Mouse (Mus musculus): Measurements from ENCODE around the gene Sf1. TPM values are rescaled to one million over a fixed set of nuclear protein-coding genes. Genes with fewer than 3 reads are reported as not detected.

Gene Sf1
- polyA plus RNA-seq, 1 experiment from 2014 or later: 91.7 TPM

GRCm38 (mm10) chr19:6331178-6331577, 32.3 kb upstream of the Sf1 start:
- no peak overlapping the region for H3K9ac ChIP-seq (replicated peaks; ENCODE audit: low read depth, low read length)
- no peak overlapping the region for H3K4me2 ChIP-seq (ENCODE audit: low read depth, low read length)
- ATAC-seq (ENCODE audit: low read depth): no peak
- peaks cover 6% of the 10 kb centered on the region for H3K4me1 ChIP-seq (ENCODE audit: control insufficient read depth, insufficient read depth, low read length)
- WGBS: 75% methylated on average over 5 of the region's 5 CpGs
- H3K27ac ChIP-seq (ENCODE audit: low read depth, low read length): no peak overlapping the region
- H3K36me3 ChIP-seq (ENCODE audit: control insufficient read depth, insufficient read depth, low read length): no peaks in the 10 kb centered on the region
- no peak overlapping the region for H3K4me3 ChIP-seq (ENCODE audit: low read depth, low read length)
- H3K9me3 ChIP-seq (ENCODE audit: control insufficient read depth, low read length): no peaks in the 10 kb centered on the region
- H3K27me3 ChIP-seq (ENCODE audit: control insufficient read depth, insufficient read depth, low read length): no peaks in the 10 kb centered on the region

GRCm38 (mm10) chr19:6331719-6332516, 31.6 kb upstream of the Sf1 start:
- H3K4me2 ChIP-seq (ENCODE audit: low read depth, low read length): no peak overlapping the region
- H3K9ac ChIP-seq (replicated peaks; ENCODE audit: low read depth, low read length): no peak overlapping the region
- ATAC-seq (ENCODE audit: low read depth): no peak
- no peaks in the 10 kb centered on the region for H3K36me3 ChIP-seq (ENCODE audit: control insufficient read depth, insufficient read depth, low read length)
- no peak overlapping the region for H3K27ac ChIP-seq (ENCODE audit: low read depth, low read length)
- H3K4me1 ChIP-seq (ENCODE audit: control insufficient read depth, insufficient read depth, low read length): peaks cover 14% of the 10 kb centered on the region
- 26% methylated on average over 13 of the region's 13 CpGs for whole genome bisulfite sequencing
- H3K4me3 ChIP-seq (ENCODE audit: low read depth, low read length): no peak overlapping the region
- H3K27me3 ChIP-seq (ENCODE audit: control insufficient read depth, insufficient read depth, low read length): no peaks in the 10 kb centered on the region
- H3K9me3 ChIP-seq (ENCODE audit: control insufficient read depth, low read length): no peaks in the 10 kb centered on the region

- Histone ChIP-seq H3K4me3 (ENCODE audit: low read depth, low read length) (peak overlapping the region; percentile 87; the same call in 1 of the 2 replicates), H3K27ac (ENCODE audit: low read depth, low read length) (peak overlapping the region; percentile 24; the same call in 1 of the 2 replicates), H3K4me2 (ENCODE audit: low read depth, low read length) (peak overlapping the region; percentile 94), H3K9ac (replicated peaks; ENCODE audit: low read depth, low read length) (no peak overlapping the region), H3K4me1 (ENCODE audit: control insufficient read depth, insufficient read depth, low read length) (peaks cover 17% of the 10 kb centered on the region), H3K27me3 (ENCODE audit: control insufficient read depth, insufficient read depth, low read length) (no peaks in the 10 kb centered on the region), H3K36me3 (ENCODE audit: control insufficient read depth, insufficient read depth, low read length) (peaks cover 14% of the 10 kb centered on the region), H3K9me3 (ENCODE audit: control insufficient read depth, low read length) (no peaks in the 10 kb centered on the region)
- peak; percentile 3; the same call in 1 of the 2 replicates for ATAC-seq (ENCODE audit: low read depth)
- WGBS: 69% methylated on average over 9 of the region's 9 CpGs
These were observed 29.5 kb upstream of the Sf1 start for GRCm38 (mm10) chr19:6333761-6334595.

- H3K27me3 ChIP-seq (ENCODE audit: control insufficient read depth, insufficient read depth, low read length): no peaks in the 10 kb centered on the region
- H3K4me1 ChIP-seq (ENCODE audit: control insufficient read depth, insufficient read depth, low read length): peaks cover 17% of the 10 kb centered on the region
- H3K36me3 ChIP-seq (ENCODE audit: control insufficient read depth, insufficient read depth, low read length): peaks cover 23% of the 10 kb centered on the region
- peak; percentile 94 for ATAC-seq (ENCODE audit: low read depth)
- peak within 1 kb of the TSS; percentile 94 for H3K4me2 ChIP-seq (ENCODE audit: low read depth, low read length)
- peak within 1 kb of the TSS; percentile 82 for H3K9ac ChIP-seq (replicated peaks; ENCODE audit: low read depth, low read length)
- no peaks in the 10 kb centered on the region for H3K9me3 ChIP-seq (ENCODE audit: control insufficient read depth, low read length)
- peak within 1 kb of the TSS; percentile 87 for H3K4me3 ChIP-seq (ENCODE audit: low read depth, low read length)
- WGBS: under 1% methylated on average over 43 of the region's 43 CpGs
- peak within 1 kb of the TSS; percentile 60 for H3K27ac ChIP-seq (ENCODE audit: low read depth, low read length)
These were observed 28.6 kb upstream of the Sf1 start, which contains the start of gene Men1 for GRCm38 (mm10) chr19:6334673-6335457. Gene Men1 (plus strand): TSS chr19:6334979.

- no peaks in the 10 kb centered on the region for H3K27me3 ChIP-seq (ENCODE audit: control insufficient read depth, insufficient read depth, low read length)
- peak overlapping the region; percentile 82 for H3K9ac ChIP-seq (replicated peaks; ENCODE audit: low read depth, low read length)
- peak overlapping the region; percentile 87 for H3K4me3 ChIP-seq (ENCODE audit: low read depth, low read length)
- peak overlapping the region; percentile 60 for H3K27ac ChIP-seq (ENCODE audit: low read depth, low read length)
- peak overlapping the region; percentile 94 for H3K4me2 ChIP-seq (ENCODE audit: low read depth, low read length)
- peaks cover 17% of the 10 kb centered on the region for H3K4me1 ChIP-seq (ENCODE audit: control insufficient read depth, insufficient read depth, low read length)
- no peaks in the 10 kb centered on the region for H3K9me3 ChIP-seq (ENCODE audit: control insufficient read depth, low read length)
- under 1% methylated on average over 25 of the region's 25 CpGs for WGBS
- peak; percentile 39 for ATAC-seq (ENCODE audit: low read depth)
- H3K36me3 ChIP-seq (ENCODE audit: control insufficient read depth, insufficient read depth, low read length): peaks cover 27% of the 10 kb centered on the region
These were observed 28.0 kb upstream of the Sf1 start for GRCm38 (mm10) chr19:6335458-6335827.

GRCm38 (mm10) chr19:6336920-6337319, 26.6 kb upstream of the Sf1 start:
- 93% methylated on average over 10 of the region's 10 CpGs for WGBS
- no peak for ATAC-seq (ENCODE audit: low read depth)
- H3K4me1 ChIP-seq (ENCODE audit: control insufficient read depth, insufficient read depth, low read length): peaks cover 20% of the 10 kb centered on the region

GRCm38 (mm10) chr19:6338171-6338570, 25.3 kb upstream of the Sf1 start:
- Histone ChIP-seq H3K27me3 (ENCODE audit: control insufficient read depth, insufficient read depth, low read length) (no peaks in the 10 kb centered on the region), H3K9me3 (ENCODE audit: control insufficient read depth, low read length) (no peaks in the 10 kb centered on the region), H3K27ac (ENCODE audit: low read depth, low read length) (no peak overlapping the region), H3K9ac (replicated peaks; ENCODE audit: low read depth, low read length) (no peak overlapping the region), H3K36me3 (ENCODE audit: control insufficient read depth, insufficient read depth, low read length) (peaks cover 27% of the 10 kb centered on the region), H3K4me3 (ENCODE audit: low read depth, low read length) (no peak overlapping the region), H3K4me1 (ENCODE audit: control insufficient read depth, insufficient read depth, low read length) (peaks cover 20% of the 10 kb centered on the region), H3K4me2 (ENCODE audit: low read depth, low read length) (no peak overlapping the region)
- no peak for ATAC-seq (ENCODE audit: low read depth)
- 95% methylated on average over 7 of the region's 7 CpGs for WGBS

More at GRCm38 (mm10) chr19:6336920-6337319, 26.6 kb upstream of the Sf1 start:
- H3K9ac ChIP-seq (replicated peaks; ENCODE audit: low read depth, low read length): peak overlapping the region; percentile 82; the same call in 1 of the 2 replicates
- peak overlapping the region; percentile 94 for H3K4me2 ChIP-seq (ENCODE audit: low read depth, low read length)
- H3K9me3 ChIP-seq (ENCODE audit: control insufficient read depth, low read length): no peaks in the 10 kb centered on the region
- H3K27ac ChIP-seq (ENCODE audit: low read depth, low read length): no peak overlapping the region
- no peaks in the 10 kb centered on the region for H3K27me3 ChIP-seq (ENCODE audit: control insufficient read depth, insufficient read depth, low read length)
- peaks cover 27% of the 10 kb centered on the region for H3K36me3 ChIP-seq (ENCODE audit: control insufficient read depth, insufficient read depth, low read length)
- peak overlapping the region; percentile 87; the same call in 1 of the 2 replicates for H3K4me3 ChIP-seq (ENCODE audit: low read depth, low read length)

- peaks cover 27% of the 10 kb centered on the region for H3K36me3 ChIP-seq (ENCODE audit: control insufficient read depth, insufficient read depth, low read length)
These were observed 24.8 kb upstream of the Sf1 start for GRCm38 (mm10) chr19:6338716-6339115.

More at GRCm38 (mm10) chr19:6338716-6339115, 24.8 kb upstream of the Sf1 start:
- WGBS: 93% methylated on average over 11 of the region's 11 CpGs
- H3K4me1 ChIP-seq (ENCODE audit: control insufficient read depth, insufficient read depth, low read length): peaks cover 20% of the 10 kb centered on the region
- no peak overlapping the region for H3K9ac ChIP-seq (replicated peaks; ENCODE audit: low read depth, low read length)
- no peak for ATAC-seq (ENCODE audit: low read depth)
- no peaks in the 10 kb centered on the region for H3K27me3 ChIP-seq (ENCODE audit: control insufficient read depth, insufficient read depth, low read length)
- no peak overlapping the region for H3K4me2 ChIP-seq (ENCODE audit: low read depth, low read length)
- H3K4me3 ChIP-seq (ENCODE audit: low read depth, low read length): no peak overlapping the region
- H3K27ac ChIP-seq (ENCODE audit: low read depth, low read length): no peak overlapping the region
- H3K9me3 ChIP-seq (ENCODE audit: control insufficient read depth, low read length): no peaks in the 10 kb centered on the region

Measured in neural tube, embryonic 14.5 days (tissue).